Mouse (Mus musculus) embryonic facial prominence, embryonic 11.5 days (tissue): ENCODE results near the gene Zfp629. TPM values are rescaled to one million over a fixed set of nuclear protein-coding genes. Genes with fewer than 3 reads are reported as not detected.

Source experiments
- ATAC-seq: fragments of 200-750 bp; cut with Nextera tagmentation; replicated peaks from 2 replicates; pipeline ENCODE4 v1.8.0; 2017; ENCODE audit warnings: low read depth; ENCODE audit not compliant: insufficient number of reproducible peaks, low FRiP score, low TSS enrichment
- DNase-seq: peaks from one replicate; pipeline ENCODE4 v3.0.0-alpha.2; 2015; ENCODE audit warnings: low spot score
- H3K27ac ChIP-seq: fragments of 300-500 bp; sonication (generic); replicated peaks from 2 replicates; pipeline ENCODE4 v1.5.1; 2014; ENCODE audit warnings: mild to moderate bottlenecking, low read depth, low read length, control low read depth
- H3K27me3 ChIP-seq: fragments of 300-500 bp; sonication (generic); 2 replicates; pipeline ENCODE4 v1.6.1; 2014; ENCODE audit warnings: mild to moderate bottlenecking, low read length, moderate library complexity, mixed read lengths; ENCODE audit not compliant: control insufficient read depth, insufficient read depth
- H3K36me3 ChIP-seq: fragments of 300-500 bp; sonication (generic); replicated peaks from 2 replicates; pipeline ENCODE4 v1.6.1; 2014; ENCODE audit warnings: low read depth, mild to moderate bottlenecking, low read length, moderate library complexity, mixed read lengths; ENCODE audit not compliant: control insufficient read depth, insufficient read depth
- H3K4me1 ChIP-seq: fragments of 300-500 bp; sonication (generic); 2 replicates; pipeline ENCODE4 v1.6.1; 2014; ENCODE audit warnings: low read length, mixed read lengths; ENCODE audit not compliant: control insufficient read depth, insufficient read depth
- H3K4me2 ChIP-seq: fragments of 300-500 bp; sonication (generic); 2 replicates; pipeline ENCODE4 v1.6.1; 2014; ENCODE audit warnings: low read depth, mild to moderate bottlenecking, control low read depth, low read length, moderate library complexity
- H3K4me3 ChIP-seq: fragments of 300-500 bp; sonication (generic); 2 replicates; pipeline ENCODE4 v1.5.1; 2014; ENCODE audit warnings: low read depth, low read length, control low read depth
- H3K9ac ChIP-seq: fragments of 300-500 bp; sonication (generic); replicated peaks from 2 replicates; pipeline ENCODE4 v1.6.1; 2014; ENCODE audit warnings: mild to moderate bottlenecking, control low read depth, low read length
- H3K9me3 ChIP-seq: fragments of 300-500 bp; sonication (generic); replicated peaks from 2 replicates; pipeline ENCODE4 v1.6.1; 2016; ENCODE audit warnings: mild to moderate bottlenecking, low read length, inconsistent platforms, mixed read lengths; ENCODE audit not compliant: control insufficient read depth
- WGBS: fragments of 180-500 bp; shearing (Covaris S2); extraction: QIAGEN DNeasy Blood & Tissue Kit; methylation state at CpG from one replicate; pipeline ENCODE4 v1.1.7; 2014; 5-methylcytosine and 5-hydroxymethylcytosine counted together
- polyA plus RNA-seq: library from polyadenylated mRNA; unstranded; fragments of >200 nt; fragmentation: Nextera tagmentation; extraction: Ambion mirVana; gene quantifications from 2 replicates; pipeline ENCODE4 v1.2.1, GENCODE M21; 2014

Zfp629 gene
- polyA plus RNA-seq, 1 experiment from 2014 or later = 27.3 TPM

DNA sequence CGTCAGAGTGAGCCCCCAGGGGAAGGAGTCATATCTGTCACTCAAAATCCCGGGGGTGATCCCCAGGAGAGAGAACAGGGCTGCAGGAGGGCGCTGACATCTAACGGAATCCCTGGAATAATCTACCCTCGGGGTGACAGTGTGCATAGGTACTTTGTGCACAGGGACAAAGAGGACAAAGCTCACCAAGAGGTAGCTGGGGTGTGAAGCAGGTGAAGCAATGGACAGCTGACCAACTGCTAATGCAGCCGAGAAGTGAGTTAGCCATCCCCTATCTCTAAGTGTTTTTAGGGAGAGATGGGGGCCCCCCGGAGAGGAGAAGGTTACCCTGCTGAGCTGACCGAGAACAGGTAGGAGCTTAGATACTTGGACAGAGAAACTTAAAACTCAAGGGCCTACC lies 1.5 kb downstream of the Zfp629 start:
- ATAC-seq = no peak
- peaks cover 24% of the 10 kb centered on the region for H3K36me3 ChIP-seq
- H3K4me2 ChIP-seq = peak overlapping the region; percentile 81
- peak overlapping the region; percentile 88 for H3K9ac ChIP-seq
- H3K27ac ChIP-seq = peak overlapping the region; percentile 57; the same call in 1 of the 2 replicates
- peak overlapping the region; percentile 77 for H3K4me3 ChIP-seq
- peaks cover 3% of the 10 kb centered on the region; the same call in 1 of the 2 replicates for H3K4me1 ChIP-seq
- H3K27me3 ChIP-seq = no peaks in the 10 kb centered on the region
- WGBS = 21% methylated on average over 8 of the region's 8 CpGs
- DNase-seq = no peak
- H3K9me3 ChIP-seq = no peaks in the 10 kb centered on the region

DNA sequence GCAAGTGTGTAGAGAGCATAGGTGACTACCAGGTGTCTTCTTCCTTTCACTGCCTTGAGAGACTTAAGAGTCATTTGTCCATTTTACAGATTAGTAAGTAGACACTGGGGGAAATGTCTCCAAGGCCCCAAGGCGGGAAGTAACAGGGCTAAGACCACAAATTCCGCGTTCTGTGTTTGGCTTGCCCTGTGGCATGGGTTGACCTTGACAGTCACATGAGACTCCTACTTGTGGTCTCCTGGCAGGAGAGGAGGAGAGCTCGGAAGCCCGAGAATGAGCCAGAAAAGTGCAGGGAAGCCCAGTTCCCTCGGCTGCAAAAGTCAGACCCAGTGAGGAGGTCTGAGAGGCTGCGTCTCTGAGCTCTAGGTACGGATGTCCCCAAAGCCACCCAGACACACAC lies 2.1 kb downstream of the Zfp629 start:
- 80% methylated on average over 8 of the region's 8 CpGs for WGBS
- DNase-seq (no peak), ATAC-seq (no peak)
- Histone ChIP-seq H3K4me1 (peaks cover 3% of the 10 kb centered on the region; the same call in 1 of the 2 replicates), H3K27ac (no peak overlapping the region), H3K27me3 (no peaks in the 10 kb centered on the region), H3K4me2 (peak overlapping the region; percentile 81), H3K4me3 (0 out of 2 replicates have a peak overlapping the region, but pooled peaks have one; percentile 77), H3K36me3 (peaks cover 24% of the 10 kb centered on the region), H3K9me3 (no peaks in the 10 kb centered on the region), H3K9ac (no peak overlapping the region)

DNA sequence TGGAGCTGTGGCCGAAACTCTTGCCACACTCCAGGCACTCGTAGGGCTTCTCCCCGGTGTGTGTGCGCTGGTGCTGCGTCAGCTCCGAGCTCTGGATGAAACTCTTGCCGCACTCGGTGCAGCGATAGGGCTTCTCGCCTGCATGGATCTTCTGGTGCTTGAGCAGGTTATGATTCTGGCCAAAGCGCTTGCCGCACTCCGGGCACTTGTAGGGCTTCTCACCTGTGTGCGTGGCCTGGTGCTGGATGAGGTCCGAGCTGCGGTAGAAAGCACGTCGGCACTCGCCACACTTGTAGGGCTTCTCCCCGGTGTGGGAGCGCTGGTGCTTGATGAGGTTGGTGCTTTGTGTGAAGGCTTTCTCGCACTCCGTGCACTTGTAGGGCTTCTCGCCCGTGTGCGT lies 4.0 kb downstream of the Zfp629 start:
- ATAC-seq = no peak
- Histone ChIP-seq H3K4me3 (no peak overlapping the region), H3K27me3 (no peaks in the 10 kb centered on the region), H3K9me3 (no peaks in the 10 kb centered on the region), H3K4me2 (no peak overlapping the region), H3K27ac (no peak overlapping the region), H3K36me3 (peaks cover 24% of the 10 kb centered on the region), H3K9ac (no peak overlapping the region), H3K4me1 (peaks cover 3% of the 10 kb centered on the region; the same call in 1 of the 2 replicates)
- no peak for DNase-seq
- 96% methylated on average over 26 of the region's 26 CpGs for WGBS

DNA sequence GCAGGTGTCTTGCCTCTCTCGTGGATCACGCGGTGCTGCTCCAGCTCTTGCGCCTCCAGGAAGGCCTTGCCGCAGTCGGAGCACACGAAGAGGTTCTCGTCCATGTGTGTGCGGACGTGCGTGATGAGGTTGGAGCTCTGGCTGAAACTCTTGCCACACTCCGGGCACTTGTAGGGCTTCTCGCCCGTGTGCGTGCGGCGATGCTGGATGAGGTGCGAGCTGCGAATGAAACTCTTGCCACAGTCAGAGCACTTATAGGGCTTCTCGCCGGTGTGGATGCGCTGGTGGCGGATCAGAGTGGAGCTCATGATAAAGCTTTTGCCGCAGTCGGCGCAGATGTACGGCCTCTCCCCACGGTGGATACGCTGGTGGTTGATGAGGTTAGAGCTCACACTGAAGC lies 4.6 kb downstream of the Zfp629 start:
- no peaks in the 10 kb centered on the region for H3K9me3 ChIP-seq
- H3K36me3 ChIP-seq = peaks cover 24% of the 10 kb centered on the region
- no peak overlapping the region for H3K9ac ChIP-seq
- no peak for DNase-seq
- H3K4me1 ChIP-seq = peaks cover 3% of the 10 kb centered on the region; the same call in 1 of the 2 replicates
- ATAC-seq = no peak
- H3K27ac ChIP-seq = no peak overlapping the region
- 97% methylated on average over 29 of the region's 29 CpGs for WGBS
- no peaks in the 10 kb centered on the region for H3K27me3 ChIP-seq
- no peak overlapping the region for H3K4me3 ChIP-seq
- no peak overlapping the region for H3K4me2 ChIP-seq

DNA sequence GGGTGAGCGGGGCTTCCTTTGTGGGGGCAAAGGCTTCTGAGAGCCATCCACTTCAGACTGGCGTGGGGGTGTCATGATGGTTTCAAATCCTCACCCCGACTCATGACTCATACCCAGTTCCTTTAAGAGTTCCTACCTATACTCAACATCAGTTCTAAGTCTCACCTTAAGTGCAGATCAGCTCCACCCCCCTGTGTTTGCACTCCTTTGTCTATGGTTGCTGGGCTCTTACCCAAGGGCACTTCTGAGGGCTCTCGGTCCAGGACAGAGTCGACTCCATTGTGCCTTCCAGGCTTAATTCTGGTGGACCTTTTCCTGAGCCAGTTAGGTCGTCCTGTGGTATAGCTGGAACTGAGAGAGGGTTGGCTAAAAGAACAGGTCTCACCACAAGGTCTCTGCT lies 8.4 kb downstream of the Zfp629 start:
- Histone ChIP-seq H3K9me3 (no peaks in the 10 kb centered on the region), H3K4me3 (no peak overlapping the region), H3K27ac (no peak overlapping the region), H3K36me3 (peaks cover 27% of the 10 kb centered on the region), H3K4me1 (no peaks in the 10 kb centered on the region), H3K27me3 (no peaks in the 10 kb centered on the region), H3K4me2 (no peak overlapping the region), H3K9ac (no peak overlapping the region)
- 82% methylated on average over 6 of the region's 6 CpGs for WGBS
- DNase-seq = no peak
- no peak for ATAC-seq

DNA sequence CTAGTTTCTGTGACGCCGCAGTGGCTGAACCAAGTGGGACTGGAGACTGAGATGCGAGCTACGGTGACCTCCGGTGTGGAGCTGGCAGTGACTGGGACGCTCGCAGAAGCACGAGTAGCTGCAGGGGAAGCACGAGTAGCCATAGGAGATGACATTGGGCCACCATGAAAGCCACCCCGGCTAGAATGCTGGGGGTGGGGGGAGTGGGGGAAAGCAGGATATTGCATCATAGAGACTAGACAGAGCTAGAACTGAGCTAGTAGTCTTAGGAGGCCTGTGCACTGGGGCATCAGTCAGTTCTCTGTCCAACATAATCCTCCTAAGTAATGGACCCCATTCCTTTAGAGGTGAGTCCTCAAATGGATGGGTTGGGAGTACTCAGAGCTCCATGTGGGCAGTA lies 11.3 kb downstream of the Zfp629 start:
- Histone ChIP-seq H3K27ac (no peak overlapping the region), H3K4me2 (no peak overlapping the region), H3K4me3 (no peak overlapping the region), H3K4me1 (no peaks in the 10 kb centered on the region), H3K36me3 (peaks cover 12% of the 10 kb centered on the region), H3K9me3 (no peaks in the 10 kb centered on the region), H3K27me3 (no peaks in the 10 kb centered on the region), H3K9ac (no peak overlapping the region)
- ATAC-seq (no peak), DNase-seq (no peak)
- 95% methylated on average over 10 of the region's 10 CpGs for WGBS

DNA sequence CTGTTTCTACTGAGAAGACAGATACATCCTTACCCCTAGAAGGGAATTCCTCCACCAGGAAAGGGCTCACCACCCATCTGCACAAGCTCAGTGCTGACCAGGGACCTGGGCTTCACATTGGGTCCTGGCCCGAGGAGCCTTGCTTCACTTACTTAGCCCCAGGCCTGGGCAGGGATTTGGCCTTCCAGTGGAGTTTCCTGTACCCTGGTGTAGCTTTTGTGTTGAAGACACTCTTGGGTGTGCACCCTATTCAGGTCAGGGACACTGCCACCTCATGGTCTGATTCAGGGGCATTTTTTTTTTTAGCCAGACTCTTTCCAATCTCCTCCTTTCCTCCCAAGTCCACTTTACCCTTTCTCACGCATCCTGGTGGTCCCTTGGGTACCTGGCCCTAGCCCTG lies 12.7 kb downstream of the Zfp629 start:
- no peaks in the 10 kb centered on the region for H3K4me1 ChIP-seq
- H3K9ac ChIP-seq = no peak overlapping the region
- no peak overlapping the region for H3K4me2 ChIP-seq
- ATAC-seq (no peak), DNase-seq (no peak)
- whole genome bisulfite sequencing = 87% methylated on average over 2 of the region's 2 CpGs
- no peak overlapping the region for H3K4me3 ChIP-seq
- H3K9me3 ChIP-seq = no peaks in the 10 kb centered on the region
- peaks cover 12% of the 10 kb centered on the region for H3K36me3 ChIP-seq
- H3K27me3 ChIP-seq = no peaks in the 10 kb centered on the region
- H3K27ac ChIP-seq = no peak overlapping the region

DNA sequence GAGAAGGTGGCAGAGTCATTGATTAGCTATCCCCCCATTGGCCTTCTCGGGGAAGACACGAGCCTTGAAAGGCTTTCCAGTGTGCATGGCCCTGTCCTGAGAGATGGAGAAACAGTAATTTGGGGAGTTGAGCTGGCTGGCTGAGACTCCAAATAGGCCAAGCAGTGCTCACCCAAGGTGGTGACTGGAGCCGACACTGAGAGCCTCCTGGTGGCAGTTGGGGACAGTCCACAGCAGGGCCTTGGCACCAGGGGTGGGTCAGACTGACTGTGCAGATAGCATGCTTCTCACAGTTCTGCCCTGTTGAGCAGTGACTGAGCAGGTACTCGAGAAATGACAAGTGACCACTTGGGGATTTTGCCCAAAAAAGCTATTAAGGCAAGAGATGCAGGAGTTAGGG lies 13.9 kb downstream of the Zfp629 start:
- no peak overlapping the region for H3K4me2 ChIP-seq
- no peaks in the 10 kb centered on the region for H3K4me1 ChIP-seq
- H3K9me3 ChIP-seq = no peaks in the 10 kb centered on the region
- peaks cover 12% of the 10 kb centered on the region for H3K36me3 ChIP-seq
- no peak overlapping the region for H3K4me3 ChIP-seq
- ATAC-seq (no peak), DNase-seq (no peak)
- no peak overlapping the region for H3K9ac ChIP-seq
- 86% methylated on average over 4 of the region's 4 CpGs for WGBS
- no peak overlapping the region for H3K27ac ChIP-seq
- no peaks in the 10 kb centered on the region for H3K27me3 ChIP-seq
